Mouse (Mus musculus): ENCODE measurements around the gene Nrbf2.

The Nrbf2 gene

DNA sequence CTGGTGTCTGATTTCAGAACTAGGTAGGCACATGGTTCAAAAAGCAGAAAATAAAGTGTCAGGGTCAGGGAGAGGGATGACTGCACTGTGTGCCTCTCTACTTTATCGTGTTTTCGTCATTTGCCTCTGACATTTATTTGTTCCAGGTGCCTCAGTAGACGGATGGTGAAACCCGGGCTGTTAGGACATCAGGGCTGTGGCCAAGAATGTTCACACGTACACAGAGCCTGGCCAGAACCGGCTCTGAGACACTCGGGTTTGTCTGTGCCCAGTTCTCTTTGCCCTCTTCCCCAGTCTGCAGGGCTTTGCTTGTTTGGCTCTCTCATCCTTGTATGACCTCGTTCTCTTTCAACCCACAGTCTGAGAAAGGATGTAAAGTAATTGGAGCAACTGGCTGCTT, 6.0 kb upstream of the Nrbf2 start:
- no peak for DNase-seq

DNA sequence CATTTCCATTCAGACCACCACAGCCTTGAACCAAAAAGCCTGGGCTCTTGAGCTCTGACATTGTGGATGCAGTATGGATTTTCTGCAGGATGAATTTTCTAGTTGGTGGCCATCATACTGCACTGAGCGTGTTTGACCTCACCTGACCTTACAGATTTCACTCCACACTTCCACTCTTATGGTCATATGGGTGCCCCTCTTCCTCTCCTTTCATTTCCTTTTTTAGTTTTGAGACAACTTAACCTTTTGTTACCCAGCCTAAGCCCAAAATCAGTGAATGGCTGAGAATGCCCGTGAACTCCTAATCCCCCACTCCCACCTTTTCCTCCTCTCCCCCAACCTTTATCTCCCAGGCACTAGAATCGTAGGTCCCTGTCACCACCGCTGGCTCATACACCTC, 5.5 kb upstream of the Nrbf2 start:
- no peak for DNase-seq

DNA sequence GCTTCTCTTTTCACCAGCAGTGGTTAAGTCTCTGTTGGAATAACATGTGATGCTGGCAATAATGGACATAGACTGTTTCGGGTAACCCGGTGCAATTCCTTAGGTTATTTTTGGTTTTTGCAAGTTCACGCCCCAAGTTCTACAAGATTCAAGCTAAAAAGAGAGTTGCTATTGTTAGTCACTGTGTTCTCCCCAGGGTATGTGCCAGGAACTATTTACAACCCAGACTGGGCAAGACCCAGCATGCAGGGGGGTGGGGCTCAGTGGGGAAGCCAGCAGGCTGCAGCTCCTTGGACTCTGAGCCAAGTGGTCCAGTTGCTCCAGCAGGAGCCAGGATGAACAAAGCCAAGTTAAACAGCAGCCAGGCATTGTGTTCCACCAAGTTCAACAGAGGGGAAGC, 2.8 kb upstream of the Nrbf2 start:
- peak; percentile 90 for DNase-seq

DNA sequence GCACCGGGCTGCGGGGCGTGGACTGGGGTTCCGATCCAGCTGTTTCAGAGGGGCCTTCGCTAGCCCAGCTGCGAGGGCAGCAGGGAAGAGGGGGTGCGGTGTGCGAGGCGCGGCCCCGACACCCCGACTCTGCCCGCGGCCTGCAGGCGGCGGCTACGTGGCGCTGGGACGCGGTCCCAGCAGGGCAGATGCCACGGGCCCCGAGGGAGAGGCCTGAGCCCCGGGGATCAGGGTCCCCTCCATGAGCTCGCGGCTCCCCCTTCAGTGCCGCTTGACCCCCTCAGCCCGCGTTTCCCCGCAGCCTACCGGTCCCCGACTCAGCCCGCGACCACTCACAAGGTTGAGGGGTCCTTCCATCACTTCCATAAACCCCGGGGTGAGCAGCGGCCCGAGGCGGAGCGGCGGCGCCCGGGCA, 337 bp downstream of the Nrbf2 start:
- no peak for DNase-seq

DNA sequence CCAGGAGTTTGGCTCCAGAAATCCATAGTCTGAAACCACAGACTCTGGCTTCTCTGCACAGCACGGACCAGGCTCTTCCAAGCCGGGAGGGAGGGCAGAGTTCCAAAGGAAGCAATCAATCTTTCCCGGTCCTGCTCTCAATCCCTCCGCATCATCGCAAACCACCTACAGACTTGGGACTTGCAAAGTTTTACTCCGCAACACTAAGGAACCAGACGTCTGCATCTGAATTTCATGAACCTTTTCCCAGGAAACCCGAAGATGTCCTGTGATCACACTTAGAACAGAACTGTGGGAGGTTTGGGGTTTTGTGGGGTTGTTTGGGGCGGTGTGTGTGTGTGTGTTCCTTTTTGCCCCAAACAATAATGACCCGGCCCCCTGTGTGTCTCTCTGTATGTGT, 794 bp downstream of the Nrbf2 start:
- no peak for DNase-seq

DNA sequence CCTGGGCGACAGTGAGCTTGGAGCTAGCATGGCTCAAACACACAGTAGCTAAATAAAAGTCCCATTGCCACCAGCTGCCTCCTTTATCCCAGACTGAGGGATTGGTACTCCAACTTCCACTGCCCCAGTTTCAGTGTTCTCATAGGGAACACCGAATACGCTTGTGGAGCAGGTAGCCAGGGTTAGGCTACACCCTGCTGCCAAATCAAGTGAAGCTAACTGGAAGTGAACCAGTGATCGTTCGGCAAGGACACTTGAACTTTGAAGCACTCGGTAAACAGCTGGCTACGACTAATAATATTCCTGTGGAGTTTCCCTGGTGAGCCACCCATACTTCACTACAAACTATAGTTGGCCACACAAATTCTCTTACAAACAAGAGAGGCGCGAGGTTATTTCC, 1.6 kb downstream of the Nrbf2 start:
- DNase-seq = no peak

DNA sequence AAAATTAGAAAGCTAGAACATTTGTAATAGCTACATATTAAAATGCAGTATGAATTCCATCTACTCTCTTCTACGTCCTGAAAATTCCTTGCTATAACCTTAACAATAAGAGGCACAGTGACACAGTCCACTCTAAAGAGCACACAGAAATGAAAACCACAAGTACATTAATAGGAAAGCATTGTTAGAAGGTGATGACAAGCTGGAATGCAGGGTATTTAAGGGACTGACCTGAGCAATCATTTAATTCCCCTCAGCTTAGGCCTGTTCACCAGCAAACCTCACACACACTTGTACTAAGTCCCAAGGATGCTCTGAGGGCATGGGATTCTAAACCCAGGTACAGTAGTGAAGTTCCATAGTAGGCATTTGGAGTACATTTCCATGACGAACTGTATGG, 2.6 kb downstream of the Nrbf2 start:
- DNase-seq = no peak

DNA sequence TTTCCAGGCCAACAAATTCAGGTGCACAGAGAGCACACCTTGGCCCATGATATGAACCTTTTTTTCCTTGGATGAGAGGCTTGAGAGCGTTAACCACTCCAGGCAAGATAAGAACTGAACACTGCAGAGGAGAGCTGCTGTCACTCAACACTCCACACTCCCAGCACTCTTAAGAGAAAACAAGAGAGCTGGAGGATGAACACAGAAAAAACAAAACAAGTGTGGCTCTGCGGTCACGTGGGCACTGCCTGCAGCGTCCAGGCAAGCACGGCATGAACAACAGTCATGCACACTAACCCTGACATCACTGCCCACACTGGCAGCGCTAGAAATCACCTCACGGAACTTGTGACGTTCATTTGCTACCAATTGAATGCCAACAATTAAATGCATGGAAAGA, 3.3 kb downstream of the Nrbf2 start:
- no peak for DNase-seq

DNA sequence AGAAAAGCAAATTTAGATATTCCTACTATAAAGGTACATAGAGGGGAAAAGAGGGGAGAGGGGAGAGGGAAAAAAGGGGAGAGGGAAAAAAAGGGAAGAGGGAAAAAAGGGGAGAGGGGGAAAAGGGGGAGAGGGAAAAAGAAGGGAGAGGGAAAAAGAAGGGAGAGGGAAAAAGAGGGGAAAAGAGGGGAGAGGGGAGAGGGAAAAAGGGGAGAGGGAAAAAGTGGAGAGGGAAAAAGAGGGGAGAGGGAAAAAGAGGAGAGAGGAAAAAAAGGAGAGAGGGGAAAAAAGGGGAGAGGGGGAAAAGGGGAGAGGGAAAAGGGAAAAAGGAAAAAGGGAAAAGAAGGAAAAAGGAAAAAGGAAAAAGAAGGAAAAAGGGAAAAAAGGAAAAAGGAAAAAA, 9.2 kb downstream of the Nrbf2 start:
- no peak for DNase-seq

DNA sequence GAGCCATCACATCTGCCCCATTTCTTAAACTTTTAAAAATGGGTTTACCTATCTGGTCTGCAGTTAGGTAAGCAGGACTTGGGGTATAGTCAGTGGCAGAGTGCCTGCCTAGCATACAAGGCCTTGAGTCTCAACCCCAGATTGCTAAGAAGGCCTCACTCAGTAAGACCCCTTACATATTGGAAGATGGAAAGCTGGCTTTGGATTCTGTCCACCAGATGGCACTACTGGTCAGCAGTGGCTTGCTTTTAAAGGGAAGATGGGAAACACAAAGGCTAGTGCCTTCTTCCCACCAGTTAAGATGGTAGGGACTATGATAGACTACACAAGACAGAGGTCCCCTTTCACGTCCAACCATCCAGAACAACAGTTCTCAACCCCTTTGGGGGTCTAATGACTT, 20.3 kb downstream of the Nrbf2 start:
- no peak for DNase-seq

DNA sequence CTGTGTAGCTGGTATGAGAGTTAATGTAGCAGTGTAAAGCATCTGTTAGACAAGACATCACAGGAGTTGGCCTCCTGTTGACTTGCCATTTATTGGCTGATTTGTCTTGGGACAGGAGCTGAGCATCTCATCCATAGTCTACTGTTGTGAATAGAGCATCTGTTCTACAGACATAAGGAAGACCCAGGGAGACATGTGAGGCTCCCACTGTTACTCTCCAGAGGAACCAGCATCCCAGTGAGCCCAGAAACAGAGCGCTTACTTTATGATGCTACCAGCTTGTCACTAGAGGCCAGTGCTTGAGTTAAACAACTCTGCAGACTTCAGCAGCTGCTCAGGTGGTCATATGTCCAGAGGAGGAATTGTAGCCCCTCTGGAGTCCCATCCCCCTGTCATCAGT, 32.0 kb downstream of the Nrbf2 start:
- no peak for DNase-seq

DNA sequence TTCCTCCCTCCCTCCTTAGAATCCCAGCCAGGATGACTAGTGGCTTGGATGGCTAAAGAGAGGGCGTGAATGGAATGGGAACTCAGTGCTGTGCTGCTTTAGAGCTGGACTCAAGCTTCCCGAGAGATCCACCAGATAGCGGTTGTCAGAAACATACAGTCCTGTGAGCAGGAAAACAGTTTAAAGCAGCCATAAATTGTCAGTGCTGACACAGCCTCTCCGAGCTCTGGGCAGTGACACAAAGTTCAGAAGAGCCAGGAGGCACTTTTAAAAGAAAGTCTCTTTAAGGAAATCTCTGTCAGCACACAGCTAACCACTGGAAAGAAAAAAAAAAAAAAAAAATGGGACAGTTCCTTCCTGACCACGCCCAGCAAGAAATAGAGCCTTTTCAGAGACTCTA, 32.8 kb downstream of the Nrbf2 start:
- no peak for DNase-seq

DNA sequence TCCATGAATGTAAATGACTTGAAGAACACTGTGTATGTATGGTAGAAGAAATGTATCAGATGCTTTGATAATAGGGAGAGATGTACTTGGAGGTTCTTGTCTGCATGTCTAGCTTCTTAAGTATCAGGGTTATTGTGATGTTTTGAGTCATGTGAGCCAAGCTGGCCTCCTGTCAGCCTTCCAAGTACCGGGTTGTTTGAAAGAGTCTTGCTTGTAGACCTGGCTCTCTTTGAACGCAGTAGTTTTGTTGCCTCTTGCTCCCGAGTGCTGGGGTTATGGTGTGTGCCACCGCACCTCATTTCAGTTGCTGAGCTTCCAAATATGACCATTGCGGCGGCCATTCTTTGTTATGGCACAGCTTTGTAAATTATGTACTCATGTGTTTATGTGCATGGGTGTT, 34.3 kb downstream of the Nrbf2 start:
- DNase-seq = no peak

DNA sequence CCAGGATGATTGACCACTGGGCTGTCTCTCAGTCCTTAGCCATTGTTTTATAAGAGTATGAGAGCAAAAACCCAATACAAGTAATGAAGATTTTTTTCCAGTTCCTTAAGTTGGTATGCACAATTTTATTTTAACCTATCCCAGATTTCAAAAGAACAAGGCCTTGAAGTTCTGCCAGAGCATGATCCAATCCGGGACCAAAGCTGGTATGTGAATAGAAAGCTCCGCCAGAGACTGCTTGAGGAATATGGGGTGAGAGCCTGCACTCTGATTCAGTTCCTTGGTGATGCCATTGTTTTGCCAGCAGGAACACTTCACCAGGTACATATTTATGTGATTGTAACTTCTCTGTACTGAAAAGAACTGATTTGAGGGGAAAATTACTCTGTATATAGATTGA, 35.6 kb downstream of the Nrbf2 start:
- DNase-seq = peak; percentile 35

DNA sequence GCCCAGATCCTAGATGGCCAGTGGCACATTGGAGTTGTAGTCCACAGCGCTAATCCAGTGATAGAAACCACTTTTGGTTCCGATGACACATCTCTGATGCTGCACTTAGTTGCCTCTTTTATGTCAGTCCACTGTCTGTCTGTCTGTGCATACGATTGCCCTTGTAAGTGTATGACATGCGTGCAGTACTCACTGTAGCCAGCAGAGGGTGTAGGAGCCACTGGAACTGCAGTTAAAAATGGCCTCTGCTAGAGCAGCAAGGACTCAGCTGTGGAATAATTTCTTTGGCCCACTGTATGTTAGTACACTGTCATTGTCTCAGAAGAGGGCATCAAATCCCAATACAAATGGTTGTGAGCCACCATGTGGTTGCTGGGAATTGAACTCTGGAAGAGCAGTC, 38.0 kb downstream of the Nrbf2 start:
- no peak for DNase-seq

DNA sequence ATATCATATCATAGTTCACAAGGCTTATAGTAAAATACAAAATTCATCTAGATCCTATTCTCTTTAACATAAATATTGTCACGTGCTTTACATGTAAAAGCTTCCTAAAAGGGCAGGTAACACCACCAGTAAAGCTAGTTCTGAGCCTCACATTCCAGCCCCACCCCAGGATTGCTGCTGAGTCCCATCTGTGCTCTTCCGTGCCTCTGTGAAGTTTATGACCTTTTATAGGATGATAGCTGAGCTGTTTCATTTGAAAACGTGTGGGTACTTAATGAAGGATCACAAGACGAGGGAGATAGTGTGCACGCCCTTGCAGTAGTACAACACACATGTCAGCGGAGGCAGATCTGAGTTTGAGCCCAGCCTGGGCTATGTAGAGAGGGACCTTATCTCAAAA, 54.7 kb downstream of the Nrbf2 start:
- DNase-seq = no peak

DNA sequence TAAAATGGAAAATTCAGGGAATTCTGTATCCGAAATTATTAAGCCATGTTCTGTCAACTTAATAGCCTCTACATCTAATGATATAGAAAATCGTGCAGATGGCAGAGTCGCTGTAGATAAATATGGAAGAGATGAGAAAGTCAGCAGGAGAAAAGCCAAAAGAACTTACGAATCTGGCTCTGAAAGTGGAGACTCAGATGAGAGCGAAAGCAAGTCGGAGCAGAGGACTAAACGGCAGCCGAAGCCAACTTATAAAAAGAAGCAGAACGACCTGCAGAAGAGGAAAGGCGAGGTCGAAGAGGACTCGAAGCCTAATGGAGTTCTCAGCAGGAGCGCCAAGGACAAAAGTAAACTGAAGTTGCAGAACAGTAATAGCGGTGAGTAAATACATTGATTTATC, 58.6 kb downstream of the Nrbf2 start:
- DNase-seq = no peak

DNA sequence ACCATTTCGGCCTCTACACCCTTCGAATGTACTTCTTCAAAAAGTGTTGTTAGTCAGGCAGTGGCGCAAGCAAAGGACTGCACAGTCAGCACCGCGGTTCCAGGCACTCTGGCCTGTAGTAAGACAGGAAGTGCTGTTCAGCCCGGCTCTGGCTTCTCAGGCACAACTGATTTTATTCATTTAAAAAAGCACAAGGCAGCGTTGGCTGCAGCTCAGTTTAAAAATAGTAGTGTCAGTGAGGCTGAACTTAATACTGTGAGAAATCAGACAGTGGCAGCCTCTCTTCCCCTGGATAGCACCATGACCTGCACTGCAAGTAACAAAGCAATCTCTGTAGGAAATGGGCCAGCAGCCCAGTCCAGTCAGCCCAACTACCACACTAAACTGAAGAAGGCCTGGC, 59.0 kb downstream of the Nrbf2 start:
- peak; percentile 81 for DNase-seq

DNA sequence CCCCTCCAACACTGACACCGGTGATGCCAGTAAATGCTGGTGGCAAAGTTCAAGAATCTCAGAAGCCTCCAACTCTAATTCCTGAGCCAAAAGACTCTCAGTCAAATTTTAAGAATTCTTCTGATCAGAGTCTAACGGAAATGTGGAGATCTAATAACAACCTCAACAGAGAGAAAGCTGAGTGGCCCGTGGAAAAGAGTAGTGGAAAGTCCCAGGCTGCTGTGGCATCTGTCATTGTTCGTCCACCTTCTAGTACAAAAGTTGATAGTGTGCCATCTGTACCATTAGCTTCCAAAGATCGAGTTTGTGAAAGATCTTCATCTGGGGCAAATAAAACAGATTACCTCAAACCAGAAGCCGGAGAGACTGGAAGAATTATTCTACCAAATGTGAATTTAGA, 59.6 kb downstream of the Nrbf2 start:
- no peak for DNase-seq

DNA sequence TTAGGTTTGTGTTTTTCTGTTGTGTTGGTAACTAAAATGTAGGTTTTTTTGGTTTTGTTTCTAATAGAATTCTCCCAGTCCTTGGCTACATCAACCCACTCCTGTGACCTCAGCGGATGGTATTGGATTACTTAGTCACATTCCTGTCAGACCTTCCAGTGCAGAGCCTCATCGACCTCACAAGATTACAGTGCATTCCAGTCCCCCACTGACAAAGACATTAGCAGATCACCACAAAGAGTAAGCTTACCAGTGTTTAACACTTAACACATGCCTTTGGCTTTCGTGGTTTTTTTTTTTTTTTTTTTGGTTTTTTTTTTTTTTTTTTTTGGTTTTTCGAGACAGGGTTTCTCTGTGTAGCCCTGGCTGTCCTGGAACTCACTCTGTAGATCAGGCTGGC, 61.2 kb downstream of the Nrbf2 start:
- no peak for DNase-seq

DNA sequence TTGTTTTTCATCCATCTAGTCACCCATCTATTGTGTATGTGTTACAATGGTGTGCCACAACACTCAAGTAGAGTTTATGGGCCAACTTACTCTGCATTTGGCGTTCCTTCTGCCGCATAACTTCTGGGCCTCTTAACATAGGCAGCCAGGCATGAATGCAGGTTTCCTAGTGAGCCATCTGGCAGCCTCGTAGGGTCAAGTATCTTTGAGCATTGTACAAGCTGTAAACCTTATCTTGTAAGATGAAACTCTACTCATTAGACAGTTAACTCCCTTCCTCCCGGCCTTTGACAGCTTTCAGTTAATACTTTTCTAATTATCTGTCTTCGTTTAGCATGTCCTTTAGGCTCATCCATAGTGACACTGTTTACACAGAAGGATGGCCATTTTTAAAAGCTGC, 63.8 kb downstream of the Nrbf2 start:
- no peak for DNase-seq

DNA sequence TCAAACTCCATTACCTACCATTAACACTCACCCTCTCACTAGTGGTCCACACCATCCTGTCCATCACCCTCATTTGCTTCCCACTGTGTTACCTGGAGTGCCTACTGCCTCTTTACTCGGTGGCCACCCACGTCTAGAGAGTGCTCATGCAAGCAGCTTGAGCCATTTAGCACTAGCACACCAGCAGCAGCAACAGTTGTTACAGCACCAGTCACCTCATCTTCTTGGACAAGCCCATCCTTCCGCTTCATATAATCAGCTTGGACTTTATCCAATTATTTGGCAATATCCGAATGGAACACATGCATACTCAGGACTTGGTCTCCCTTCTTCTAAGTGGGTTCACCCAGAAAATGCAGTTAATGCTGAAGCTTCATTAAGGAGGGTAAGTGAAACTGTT, 64.9 kb downstream of the Nrbf2 start:
- no peak for DNase-seq

DNA sequence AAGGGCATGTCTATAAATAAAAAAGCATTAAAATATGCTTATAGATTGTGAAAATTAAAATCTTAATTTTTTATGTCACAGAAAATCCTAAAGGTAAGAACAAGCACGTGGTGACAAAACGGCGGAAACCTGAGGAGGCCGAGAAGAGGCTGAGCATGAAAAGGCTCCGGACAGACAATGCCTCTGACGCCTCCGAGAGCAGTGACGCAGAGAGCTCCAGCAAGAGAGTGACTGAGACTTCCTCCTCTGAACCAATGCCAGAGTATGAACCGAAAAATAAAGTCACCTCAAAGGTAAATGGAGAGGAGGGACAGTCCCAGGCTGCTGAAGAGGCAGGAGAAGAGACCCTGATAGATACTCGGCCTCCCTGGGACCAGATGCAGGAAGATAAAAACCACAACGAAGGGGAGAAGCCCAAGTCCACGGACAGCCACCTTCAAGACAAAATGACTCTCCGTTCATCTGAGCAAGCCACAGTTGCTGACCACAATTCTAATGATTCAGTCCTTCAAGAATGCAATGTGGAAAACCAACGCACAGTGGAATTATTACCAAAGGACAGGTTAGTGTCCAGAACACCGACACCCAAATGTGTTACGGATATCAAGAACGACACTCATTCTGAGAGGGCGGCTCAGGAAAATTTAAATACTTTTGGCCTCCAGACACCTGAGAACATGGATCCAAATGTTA, 66.1 kb downstream of the Nrbf2 start:
- DNase-seq = no peak

DNA sequence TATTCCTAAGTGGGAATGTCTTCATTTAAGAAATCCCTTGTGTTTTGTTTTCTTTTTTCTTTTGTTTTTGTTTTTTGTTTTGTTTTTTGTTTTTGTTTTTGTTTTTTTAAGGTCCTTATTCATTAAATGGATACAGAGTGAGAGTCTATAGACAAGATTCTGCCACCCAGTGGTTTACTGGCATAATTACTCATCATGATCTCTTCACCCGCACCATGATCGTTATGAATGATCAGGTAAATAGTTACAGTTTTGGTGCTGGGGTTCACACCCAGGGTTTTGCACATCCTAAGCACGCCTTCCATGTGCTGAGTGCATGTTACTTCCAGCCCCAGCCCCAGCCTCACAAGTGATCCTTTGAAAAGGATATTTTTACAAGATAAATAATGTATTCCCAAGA, 68.2 kb downstream of the Nrbf2 start:
- no peak for DNase-seq

Data from layer of hippocampus, adult 9-11 months (tissue).